Mouse (Mus musculus) forelimb bud, embryonic 11.5 days (tissue): ENCODE measurements at regions not wholly inside any gene's neighbourhood (a gene's known extent, or its start where the extent isn't known, plus 50 kb on each side); places are given as distances from the start of the nearest gene placed in this dataset.

Source experiments
- DNase-seq: peaks from one replicate; pipeline ENCODE4 v3.0.0-alpha.2; 2012; ENCODE audit warnings: low read depth, low spot score

GRCm38 (mm10) chr7:31208237-31209054, 52.8 kb upstream of the Gramd1a start:
- peak; percentile 71 for DNase-seq

- no peak for DNase-seq
These were observed 52.0 kb upstream of the Gramd1a start for GRCm38 (mm10) chr7:31207563-31208236.
